Mouse (Mus musculus): ENCODE measurements around the gene Srms.
"Not testable (repeated sequence)": the region's sequence is repeated elsewhere in the genome, so short reads cannot be mapped to it uniquely, and the experiment has no call there.

The Srms gene

GRCm38 (mm10) chr2:181218881-181219485 lies 6.0 kb upstream of the Srms start:
- no peak for DNase-seq

GRCm38 (mm10) chr2:181216037-181216436 lies 3.1 kb upstream of the Srms start:
- DNase-seq = no peak

- DNase-seq = no peak
Measured at GRCm38 (mm10) chr2:181212389-181213020, 480 bp downstream of the Srms start.

- DNase-seq = no peak
Measured at GRCm38 (mm10) chr2:181206118-181206517, 6.9 kb downstream of the Srms start.

DNA sequence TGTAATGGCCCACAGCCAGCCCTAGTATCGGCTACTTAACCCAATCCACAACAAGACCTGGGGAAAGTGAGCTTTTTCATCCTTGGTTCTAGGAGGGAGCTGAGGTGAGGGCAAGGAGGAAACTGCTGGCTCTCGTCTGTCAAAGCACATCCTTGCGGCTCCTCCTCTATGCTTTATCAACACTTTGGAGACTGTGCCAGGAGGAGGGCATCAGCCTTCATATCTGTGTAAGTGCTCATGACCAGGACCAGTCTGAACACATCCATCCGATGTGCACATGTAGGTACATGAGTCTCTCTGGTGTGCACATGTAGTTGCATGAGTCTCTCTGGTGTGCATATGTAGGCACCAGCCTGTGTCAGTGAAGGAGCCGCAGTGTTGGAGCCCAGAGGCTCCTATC lies 7.3 kb downstream of the Srms start:
- DNase-seq = no peak

GRCm38 (mm10) chr2:181202886-181203285 lies 10.1 kb downstream of the Srms start:
- DNase-seq = no peak

DNA sequence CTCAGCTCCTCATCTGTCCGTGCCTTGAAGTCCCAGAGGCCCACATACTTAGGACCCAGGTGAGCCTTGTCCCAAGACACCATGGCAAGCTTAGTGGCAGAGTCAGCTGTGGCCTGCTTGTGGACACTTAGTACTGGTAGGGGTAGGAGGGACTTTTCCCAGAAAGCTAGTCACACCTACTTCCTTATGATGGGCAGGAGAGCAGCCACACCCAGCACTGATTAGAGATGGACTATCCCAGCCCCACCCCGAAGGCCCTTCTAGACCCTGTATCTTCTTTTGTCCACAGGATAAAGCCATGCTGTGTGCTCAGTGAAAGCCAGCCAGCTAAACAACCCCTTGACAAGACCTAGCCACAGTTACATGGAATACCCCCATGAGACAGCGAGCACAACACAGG lies 10.6 kb downstream of the Srms start, which contains the start of gene Ptk6:
Ptk6 (minus strand) TSS at position 368 of the 400 bp plus-strand sequence.
- no peak for DNase-seq

GRCm38 (mm10) chr2:181201606-181202005 lies 11.4 kb downstream of the Srms start:
- no peak for DNase-seq

- DNase-seq = no peak
Measured at GRCm38 (mm10) chr2:181196628-181197300, 16.2 kb downstream of the Srms start.

GRCm38 (mm10) chr2:181193044-181193443 lies 19.9 kb downstream of the Srms start:
- DNase-seq = no peak

DNA sequence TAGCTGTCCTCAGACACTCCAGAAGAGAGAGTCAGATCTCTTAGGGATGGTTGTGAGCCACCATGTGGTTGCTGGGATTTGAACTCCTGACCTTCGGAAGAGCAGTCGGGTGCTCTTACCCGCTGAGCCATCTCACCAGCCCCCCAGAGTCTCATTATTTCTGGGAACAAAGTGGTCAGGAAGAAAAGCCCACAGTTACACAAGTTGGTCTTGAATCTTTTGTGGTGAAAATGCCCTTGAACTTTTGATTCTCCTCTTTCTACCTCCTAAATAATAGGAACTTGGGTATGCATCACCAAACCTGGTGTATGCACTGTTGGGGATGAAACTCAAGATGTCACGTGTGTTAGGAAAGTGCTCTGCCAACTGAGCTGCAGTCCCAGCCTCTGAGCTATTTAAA lies 21.0 kb downstream of the Srms start:
- DNase-seq = no peak

DNA sequence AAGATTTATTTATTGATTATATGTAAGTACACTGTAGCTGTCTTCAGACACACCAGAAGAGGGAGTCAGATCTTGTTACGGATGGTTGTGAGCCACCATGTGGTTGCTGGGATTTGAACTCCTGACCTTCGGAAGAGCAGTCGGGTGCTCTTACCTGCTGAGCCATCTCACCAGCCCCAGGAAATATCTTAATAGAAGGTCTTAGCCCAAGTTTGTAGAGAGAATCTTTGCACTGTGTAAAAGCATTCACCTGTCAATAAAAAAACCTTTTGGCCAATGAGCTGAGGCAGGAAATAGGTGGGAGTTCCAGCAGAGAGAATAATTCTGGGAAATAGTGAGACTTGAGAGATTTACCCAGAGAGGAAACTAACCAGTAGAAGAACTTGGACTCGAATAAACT lies 21.6 kb downstream of the Srms start:
- DNase-seq = not testable (repeated sequence)

GRCm38 (mm10) chr2:181189321-181189720 lies 23.7 kb downstream of the Srms start:
- no peak for DNase-seq

- DNase-seq = no peak
Measured at GRCm38 (mm10) chr2:181188681-181189080, 24.3 kb downstream of the Srms start.

DNA sequence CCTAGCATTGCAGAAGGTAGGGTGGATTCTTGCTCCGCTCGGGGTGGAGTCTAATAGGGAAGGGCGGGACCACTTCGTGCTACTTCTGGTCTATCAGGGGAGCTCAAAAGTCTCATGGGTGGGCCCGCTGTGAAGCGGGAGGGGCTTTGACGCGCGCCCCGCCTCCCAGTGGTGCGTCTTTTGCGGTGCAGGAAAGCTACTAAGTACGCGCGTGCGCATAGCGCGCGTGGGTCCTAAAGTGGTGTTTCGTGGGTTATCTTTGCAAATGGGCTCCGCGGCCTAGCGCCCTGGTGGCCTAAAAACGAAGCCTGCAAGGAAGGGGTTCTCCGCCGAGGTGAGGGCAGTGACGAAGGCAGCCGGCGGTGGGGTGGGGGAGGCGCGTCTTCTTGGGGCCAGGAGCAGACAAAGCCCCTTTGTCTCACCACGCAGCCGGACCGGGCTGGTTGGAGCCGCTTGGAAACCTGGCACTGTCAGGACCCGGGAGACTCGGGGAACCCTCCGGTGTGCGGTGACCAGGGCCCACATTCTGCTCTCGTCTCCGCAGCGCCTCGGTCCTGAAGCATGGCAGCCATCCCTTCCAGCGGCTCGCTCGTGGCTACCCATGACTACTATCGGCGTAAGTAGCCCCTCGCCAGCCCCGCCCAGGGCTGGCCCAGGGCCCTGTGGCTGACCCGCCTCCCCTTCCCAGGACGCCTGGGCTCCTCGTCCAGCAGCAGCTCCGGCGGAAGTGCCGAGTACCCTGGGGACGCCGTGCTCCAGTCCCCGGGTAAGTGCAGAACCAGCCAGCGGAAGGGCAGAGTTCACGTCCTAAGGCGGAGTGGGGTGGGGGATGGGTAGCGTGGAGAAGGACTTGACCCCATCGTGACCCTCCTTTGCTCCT lies 25.6 kb downstream of the Srms start, which contains the start of gene Ppdpf:
Ppdpf (plus strand) TSS at position 127 of the 880 bp plus-strand sequence.
- DNase-seq = peak; percentile 88

DNA sequence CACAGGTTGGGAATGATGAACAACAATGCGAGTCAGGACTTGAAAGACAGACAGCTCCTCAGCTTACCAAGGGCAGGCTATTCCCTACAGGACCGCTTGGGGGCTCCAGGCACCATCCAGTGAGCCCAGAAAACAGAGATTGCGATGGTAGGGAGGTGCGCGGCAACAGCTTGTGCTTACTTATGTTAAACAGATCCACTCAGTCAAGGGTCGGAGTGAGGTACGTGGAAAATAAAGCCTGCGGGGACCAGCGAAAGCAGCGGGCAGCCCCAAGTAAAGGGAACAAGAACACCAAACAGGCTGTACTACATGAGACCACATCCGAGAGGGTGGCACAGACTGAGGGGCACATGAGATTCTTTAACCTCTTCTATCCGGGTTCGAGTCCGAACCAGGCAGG lies 26.4 kb downstream of the Srms start:
- DNase-seq = peak; percentile 86

GRCm38 (mm10) chr2:181180898-181181297 lies 32.1 kb downstream of the Srms start:
- DNase-seq = no peak

- no peak for DNase-seq
Measured at GRCm38 (mm10) chr2:181178471-181178870, 34.5 kb downstream of the Srms start.

- no peak for DNase-seq
Measured at GRCm38 (mm10) chr2:181178015-181178414, 35.0 kb downstream of the Srms start.

DNA sequence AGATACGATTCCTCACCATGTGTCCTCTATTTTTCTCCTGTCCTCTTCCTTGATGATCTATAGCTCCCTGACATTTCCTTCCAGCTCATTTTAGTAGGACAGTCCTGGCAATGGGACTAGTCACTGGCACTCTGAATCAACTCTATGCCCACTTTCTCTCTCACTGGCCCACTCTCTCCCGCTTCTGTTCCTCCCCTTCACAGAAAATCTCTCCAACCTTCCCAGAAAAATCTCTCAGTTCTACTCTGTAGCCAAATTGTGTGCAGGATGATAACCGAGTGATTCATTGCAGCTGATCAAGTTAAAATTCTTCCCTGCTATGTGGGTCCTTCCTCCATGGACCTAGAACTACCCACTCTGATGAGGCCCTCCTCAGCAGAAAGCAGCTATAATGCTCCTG lies 38.3 kb downstream of the Srms start:
- no peak for DNase-seq

GRCm38 (mm10) chr2:181166469-181166868 lies 46.5 kb downstream of the Srms start:
- DNase-seq = no peak

GRCm38 (mm10) chr2:181160821-181161220 lies 52.2 kb downstream of the Srms start:
- no peak for DNase-seq

DNA sequence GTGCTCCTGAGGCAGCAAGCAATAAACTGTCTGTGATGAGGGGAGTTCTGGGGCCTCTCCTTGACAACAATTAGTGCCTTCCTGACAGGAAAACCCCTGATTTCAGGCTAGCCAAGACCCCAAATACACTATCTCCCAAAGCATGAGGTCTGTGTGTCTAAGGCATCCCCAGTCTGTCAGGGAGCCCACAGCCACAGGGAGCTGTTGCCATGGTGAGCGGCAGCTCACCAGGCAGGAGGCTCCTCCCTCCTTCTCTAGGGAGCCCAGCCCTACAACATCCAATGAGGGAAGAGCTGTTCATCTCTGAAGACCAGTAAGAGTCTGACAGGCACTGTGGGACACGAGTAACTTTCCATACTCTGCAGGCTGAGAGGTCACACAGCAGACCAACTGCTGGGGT lies 53.2 kb downstream of the Srms start:
- DNase-seq = peak; percentile 61

Measured in right cerebral cortex, postnatal 14 days (tissue).